In genomic region chr5:5494269-5495005, GRCm38 (mm10) we compare ENCODE assay signal across 8 mouse cellular contexts. TPM values are rescaled to one million over a fixed set of nuclear protein-coding genes. Genes with fewer than 3 reads are reported as not detected.
DNase-seq lines count a peak whose midpoint lies in the region; ATAC-seq and TF ChIP-seq lines count a peak whose summit lies in the region.
"Had no signal": no experiment of that assay in that cellular context is flagged by ENCODE, and none has a peak within 500 bp of the region (broad histone marks: within the 10 kb centered on the region; RNA-seq: fewer than 3 reads in every experiment).

No protein-coding gene starts in this region.

- H3K36me3 ChIP-seq in neural tube, embryonic 11.5 days (ENCODE audit: control insufficient read depth, insufficient read depth, low read length), result no peaks in the 10 kb centered on the region
- H3K36me3 ChIP-seq in hindbrain, embryonic 16.5 days (ENCODE audit: control insufficient read depth, insufficient read depth, low read length), result no peaks in the 10 kb centered on the region
- H3K36me3 ChIP-seq in megakaryocyte, embryonic 14.5 days (replicated peaks; ENCODE audit: low read length), result no peaks in the 10 kb centered on the region
- H3K36me3 ChIP-seq in stomach, postnatal 0 days (ENCODE audit: control insufficient read depth, insufficient read depth, low read length), result no peaks in the 10 kb centered on the region

- no peaks in the 10 kb centered on the region for H3K27me3 ChIP-seq in neural tube, embryonic 11.5 days (ENCODE audit: control insufficient read depth, insufficient read depth, low read length)
- no peaks in the 10 kb centered on the region for H3K27me3 ChIP-seq in hindbrain, embryonic 16.5 days (replicated peaks; ENCODE audit: control insufficient read depth, insufficient read depth, low read length)
- H3K27me3 ChIP-seq in megakaryocyte, embryonic 14.5 days (replicated peaks), result peaks cover 5% of the 10 kb centered on the region
- no peaks in the 10 kb centered on the region for H3K27me3 ChIP-seq in stomach, postnatal 0 days (ENCODE audit: control insufficient read depth, insufficient read depth, low read length)

- no peak overlapping the region for H3K9ac ChIP-seq in neural tube, embryonic 11.5 days (ENCODE audit: low read length)
- peak overlapping the region; percentile 27; the same call in 1 of the 2 replicates for H3K9ac ChIP-seq in hindbrain, embryonic 16.5 days (ENCODE audit: low read depth, low read length)
- no peak overlapping the region for H3K9ac ChIP-seq in stomach, postnatal 0 days (ENCODE audit: low read length)

- H3K4me3 ChIP-seq in neural tube, embryonic 11.5 days (ENCODE audit: low read depth, low read length), result no peak overlapping the region
- no peak overlapping the region for H3K4me3 ChIP-seq in hindbrain, embryonic 16.5 days (ENCODE audit: low read length)
- peak overlapping the region; percentile 59 for H3K4me3 ChIP-seq in megakaryocyte, embryonic 14.5 days (replicated peaks)
- H3K4me3 ChIP-seq in stomach, postnatal 0 days (ENCODE audit: low read depth, low read length), result 0 out of 2 replicates have a peak overlapping the region, but pooled peaks have one; percentile 6

- H3K9me3 ChIP-seq in neural tube, embryonic 11.5 days (ENCODE audit: control insufficient read depth, low read length), result no peaks in the 10 kb centered on the region
- no peaks in the 10 kb centered on the region for H3K9me3 ChIP-seq in hindbrain, embryonic 16.5 days (ENCODE audit: control insufficient read depth, low read length)
- peaks cover 4% of the 10 kb centered on the region for H3K9me3 ChIP-seq in megakaryocyte, embryonic 14.5 days
- no peaks in the 10 kb centered on the region for H3K9me3 ChIP-seq in stomach, postnatal 0 days (ENCODE audit: control insufficient read depth, low read length)

- no peaks in the 10 kb centered on the region for H3K4me1 ChIP-seq in neural tube, embryonic 11.5 days (ENCODE audit: control insufficient read depth, insufficient read depth, low read length)
- H3K4me1 ChIP-seq in hindbrain, embryonic 16.5 days (ENCODE audit: control insufficient read depth, insufficient read depth, low read depth, low read length), result peaks cover 4% of the 10 kb centered on the region; the same call in 1 of the 2 replicates
- peaks cover 9% of the 10 kb centered on the region for H3K4me1 ChIP-seq in megakaryocyte, embryonic 14.5 days
- H3K4me1 ChIP-seq in stomach, postnatal 0 days (replicated peaks; ENCODE audit: control insufficient read depth, insufficient read depth), result no peaks in the 10 kb centered on the region

- DNase-seq in neural tube, embryonic 11.5 days (ENCODE audit: low spot score), result peak; percentile 35
- no peak for DNase-seq in neural tube, embryonic 10.5 days (ENCODE audit: extremely low spot score, low spot score)
- peak; percentile 46 for DNase-seq in embryo, embryonic 11.5 days (ENCODE audit: low read depth, low spot score)
- peak; percentile 41 for DNase-seq in stomach, postnatal 0 days (ENCODE audit: low spot score)

- 44% methylated on average over 16 of the region's 16 CpGs for WGBS in neural tube, embryonic 11.5 days
- 39% methylated on average over 16 of the region's 16 CpGs for WGBS in hindbrain, embryonic 16.5 days
- 35% methylated on average over 16 of the region's 16 CpGs for WGBS in stomach, postnatal 0 days

- no peak for TF ChIP-seq EP300 in stomach, postnatal 0 days (optimal IDR thresholded peaks at IDR 0.05)

- no peak overlapping the region for H3K4me2 ChIP-seq in neural tube, embryonic 11.5 days (ENCODE audit: low read depth)
- 0 out of 2 replicates have a peak overlapping the region, but pooled peaks have one; percentile 10 for H3K4me2 ChIP-seq in hindbrain, embryonic 16.5 days (ENCODE audit: low read length)
- H3K4me2 ChIP-seq in stomach, postnatal 0 days (replicated peaks; ENCODE audit: low read depth), result peak overlapping the region; percentile 37; the same call in 1 of the 2 replicates

- TF ChIP-seq CTCF in stomach, postnatal 0 days (IDR thresholded peaks at IDR 0.05; ENCODE audit: low read depth), result peak; percentile 89

- peak; percentile 62 for ATAC-seq in neural tube, embryonic 11.5 days (ENCODE audit: insufficient read depth, low FRiP score, low TSS enrichment)
- peak; percentile 47 for ATAC-seq in activated CD4-positive, CD25-positive, alpha-beta regulatory T cell, adult 4 months
- ATAC-seq in hindbrain, embryonic 16.5 days, result peak; percentile 69
- ATAC-seq in stomach, postnatal 0 days (ENCODE audit: low FRiP score, low TSS enrichment), result peak; percentile 60

- H3K27ac ChIP-seq in neural tube, embryonic 11.5 days (ENCODE audit: low read depth, low read length), result no peak overlapping the region
- no peak overlapping the region for H3K27ac ChIP-seq in hindbrain, embryonic 16.5 days (ENCODE audit: low read depth, low read length)
- H3K27ac ChIP-seq in stomach, postnatal 0 days (replicated peaks), result no peak overlapping the region

RNA-seq across cellular contexts. Expression of gene 1700015F17Rik, which starts 15.5 kb away (rescaled TPM):
- polyA plus RNA-seq in neural tube, embryonic 11.5 days (2014; fragmentation: Nextera tagmentation; extraction: Ambion mirVana), result not detected in 2 replicates
- polyA plus RNA-seq in activated CD4-positive, CD25-positive, alpha-beta regulatory T cell, adult 4 months (2017; shearing (Covaris generic)), result under 1 TPM in 1 of 2 experiments, not detected in 1; 0.77 TPM
- polyA plus RNA-seq in hindbrain, embryonic 16.5 days (2015; fragmentation: Nextera tagmentation; extraction: Ambion mirVana), result not detected in 2 replicates
- not detected in 2 replicates for polyA plus RNA-seq in megakaryocyte, embryonic 14.5 days (2012; ENCODE audit: insufficient read depth, low replicate concordance)
- polyA plus RNA-seq in stomach, postnatal 0 days (2015; fragmentation: Nextera tagmentation; extraction: Ambion mirVana), result not detected in 2 replicates
- polyA plus RNA-seq: stomach, embryonic 14.5 days had no signal

RNA-seq across cellular contexts. Expression of gene Cldn12, which starts 20.3 kb away (rescaled TPM):
- polyA plus RNA-seq in neural tube, embryonic 11.5 days (2014; fragmentation: Nextera tagmentation; extraction: Ambion mirVana), result 38.1 and 40.0 TPM in 2 replicates
- 1 to 10 TPM; 2.7 to 4.5 TPM for polyA plus RNA-seq in activated CD4-positive, CD25-positive, alpha-beta regulatory T cell, adult 4 months (2017; shearing (Covaris generic))
- polyA plus RNA-seq in hindbrain, embryonic 16.5 days (2015; fragmentation: Nextera tagmentation; extraction: Ambion mirVana), result 16.4 and 19.6 TPM in 2 replicates
- polyA plus RNA-seq in megakaryocyte, embryonic 14.5 days (2012; ENCODE audit: insufficient read depth, low replicate concordance), result not detected in 2 replicates
- polyA plus RNA-seq in stomach, postnatal 0 days (2015; fragmentation: Nextera tagmentation; extraction: Ambion mirVana), result 12.8 and 13.9 TPM in 2 replicates

Comparison
In these comparisons a context has a peak if more than half of its experiments do, and no peak if none do; other contexts are left out.
1. H3K4me3 ChIP-seq: peak in megakaryocyte, embryonic 14.5 days (single experiment) and stomach, postnatal 0 days (single experiment); none in neural tube, embryonic 11.5 days (single experiment) and hindbrain, embryonic 16.5 days (single experiment).
2. Peak in every context shown above with its lines, with median percentiles within 50 percentile points of each other: ATAC-seq.